Mouse (Mus musculus) bone marrow macrophage, adult 2 months (primary cell): Measurements from ENCODE around the gene Grap2.

ENCODE experiments used
- CTCF ChIP-seq: IDR thresholded peaks from 2 replicates; pipeline ENCODE4 v1.5.1; 2012; ENCODE audit warnings: low read depth, mild to moderate bottlenecking, low read length, moderate library complexity
- POLR2A ChIP-seq: IDR thresholded peaks from 2 replicates; pipeline ENCODE4 v1.6.1; 2012; ENCODE audit warnings: mild to moderate bottlenecking, low read depth, low read length, borderline replicate concordance

DNA sequence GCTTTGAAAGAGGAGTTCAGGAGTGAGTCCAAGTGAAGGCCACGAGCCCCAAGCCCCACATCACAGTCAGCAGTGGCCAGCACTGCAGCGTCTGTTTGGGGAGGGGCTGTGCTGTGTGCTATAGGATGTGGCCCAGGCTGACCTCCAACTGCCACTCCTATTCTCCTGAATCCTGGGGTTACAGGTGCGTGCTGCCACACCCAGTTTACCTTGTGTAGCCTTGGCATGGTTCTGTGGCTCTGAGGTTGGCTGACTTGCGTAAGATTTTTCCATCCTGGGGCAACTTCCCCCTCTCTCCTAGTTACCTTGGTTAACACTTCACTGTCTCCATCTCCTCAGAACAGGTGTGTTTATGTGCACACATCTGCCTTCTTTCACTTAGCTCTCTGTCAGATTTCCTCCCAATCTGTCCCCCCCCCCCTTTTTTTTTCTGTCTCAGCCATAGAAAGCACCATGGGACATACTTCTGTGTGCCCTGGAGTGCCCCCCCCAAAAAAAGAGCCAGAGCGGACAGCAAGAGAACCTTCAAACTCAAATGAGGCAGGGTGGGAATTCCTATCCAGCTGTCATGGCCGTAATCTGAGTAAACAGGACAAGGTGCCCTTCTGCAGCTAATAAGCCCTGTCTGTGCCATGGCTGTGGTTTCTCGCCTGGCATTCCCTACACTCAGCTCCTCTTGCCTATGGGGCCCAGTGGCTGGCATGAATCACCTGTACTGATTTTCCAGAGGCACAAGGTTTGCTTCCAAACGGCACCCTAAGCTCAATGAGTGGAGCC, 129.3 kb downstream of the Grap2 start:
- no peak for TF ChIP-seq CTCF
- TF ChIP-seq POLR2A = no peak
